Mouse (Mus musculus) limb, embryonic 12.5 days (tissue): Measurements from ENCODE around the gene Umad1. TPM values are rescaled to one million over a fixed set of nuclear protein-coding genes. Genes with fewer than 3 reads are reported as not detected.
A peak's percentile ranks its signal among the peaks of the same experiment; 100 is the strongest.

Experiments used
- ATAC-seq: fragments of 200-750 bp; cut with Nextera tagmentation; 2 replicates; pipeline ENCODE4 v1.8.0; 2017; ENCODE audit warnings: low read depth, moderate TSS enrichment; ENCODE audit not compliant: insufficient number of reproducible peaks, insufficient read depth, low FRiP score, low TSS enrichment
- H3K27ac ChIP-seq: fragments of 300-500 bp; sonication (generic); 2 replicates; pipeline ENCODE4 v1.5.1; 2016; ENCODE audit warnings: mild to moderate bottlenecking, moderate library complexity
- H3K27me3 ChIP-seq: fragments of 300-500 bp; sonication (generic); 2 replicates; pipeline ENCODE4 v1.6.1; 2016; ENCODE audit warnings: mild to moderate bottlenecking, moderate library complexity
- H3K36me3 ChIP-seq: fragments of 300-500 bp; sonication (generic); 2 replicates; pipeline ENCODE4 v1.6.1; 2016; ENCODE audit warnings: mild to moderate bottlenecking, moderate library complexity
- H3K4me1 ChIP-seq: fragments of 300-500 bp; sonication (generic); replicated peaks from 2 replicates; pipeline ENCODE4 v1.6.1; 2016
- H3K4me2 ChIP-seq: fragments of 300-500 bp; sonication (generic); 2 replicates; pipeline ENCODE4 v1.6.1; 2016; ENCODE audit warnings: mild to moderate bottlenecking, moderate library complexity
- H3K4me3 ChIP-seq: fragments of 300-500 bp; sonication (generic); replicated peaks from 2 replicates; pipeline ENCODE4 v1.5.1; 2016; ENCODE audit warnings: mild to moderate bottlenecking
- H3K9ac ChIP-seq: fragments of 300-500 bp; sonication (generic); replicated peaks from 2 replicates; pipeline ENCODE4 v1.6.1; 2016; ENCODE audit warnings: mild to moderate bottlenecking, moderate library complexity
- H3K9me3 ChIP-seq: fragments of 300-500 bp; sonication (generic); 2 replicates; pipeline ENCODE4 v1.6.1; 2016; ENCODE audit warnings: mild to moderate bottlenecking, moderate library complexity
- WGBS: fragments of 180-500 bp; shearing (Covaris S2); methylation state at CpG from one replicate; pipeline ENCODE4 v1.1.7; 2016; 5-methylcytosine and 5-hydroxymethylcytosine counted together
- polyA plus RNA-seq: library from polyadenylated mRNA; unstranded; fragments of >200 nt; fragmentation: Nextera tagmentation; extraction: Ambion mirVana; gene quantifications from 2 replicates; pipeline ENCODE4 v1.2.1, GENCODE M21; 2016

Umad1 gene
- polyA plus RNA-seq, 1 experiment from 2014 or later = 16.7 TPM

DNA sequence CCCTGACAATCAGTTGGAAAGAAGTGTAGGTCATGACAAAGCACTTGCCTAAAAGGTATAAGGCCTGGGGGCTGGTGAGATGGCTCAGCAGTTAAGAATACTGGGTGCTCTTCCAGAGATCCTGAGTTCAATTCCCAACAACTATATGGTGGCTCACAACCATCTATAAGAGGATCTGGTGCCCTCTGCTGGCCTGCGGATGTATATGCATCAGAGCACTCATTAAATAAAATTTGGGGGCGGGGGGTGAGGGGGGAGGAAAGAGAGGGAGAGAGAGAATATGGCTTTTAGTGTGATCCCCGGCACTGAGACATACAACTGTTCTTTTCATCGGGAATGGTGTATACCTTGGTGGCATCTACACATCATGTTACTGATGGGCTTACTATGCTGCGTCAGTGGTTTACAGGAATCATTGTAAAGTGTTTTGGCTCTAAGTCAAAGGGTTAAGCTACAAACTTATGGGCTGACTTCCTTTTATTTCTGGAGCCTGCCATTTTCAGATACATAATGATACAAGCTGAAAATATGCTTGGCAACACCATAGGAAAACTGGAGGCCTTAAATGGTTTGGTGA, 19.4 kb downstream of the Umad1 start:
- Histone ChIP-seq H3K9ac (no peak overlapping the region), H3K4me1 (no peaks in the 10 kb centered on the region), H3K4me3 (no peak overlapping the region), H3K36me3 (no peaks in the 10 kb centered on the region), H3K27me3 (no peaks in the 10 kb centered on the region), H3K4me2 (no peak overlapping the region), H3K9me3 (no peaks in the 10 kb centered on the region), H3K27ac (no peak overlapping the region)
- WGBS = 73% methylated on average over 5 of the region's 5 CpGs
- no peak for ATAC-seq

GRCm38 (mm10) chr6:8283255-8283654, 24.2 kb downstream of the Umad1 start:
- H3K27me3 ChIP-seq = no peaks in the 10 kb centered on the region
- H3K27ac ChIP-seq = no peak overlapping the region
- 89% methylated on average over 4 of the region's 4 CpGs for WGBS
- no peak overlapping the region for H3K4me2 ChIP-seq
- H3K4me1 ChIP-seq = no peaks in the 10 kb centered on the region
- no peak overlapping the region for H3K4me3 ChIP-seq
- H3K9me3 ChIP-seq = no peaks in the 10 kb centered on the region
- peaks cover 5% of the 10 kb centered on the region; the same call in 1 of the 2 replicates for H3K36me3 ChIP-seq
- H3K9ac ChIP-seq = no peak overlapping the region
- no peak for ATAC-seq

DNA sequence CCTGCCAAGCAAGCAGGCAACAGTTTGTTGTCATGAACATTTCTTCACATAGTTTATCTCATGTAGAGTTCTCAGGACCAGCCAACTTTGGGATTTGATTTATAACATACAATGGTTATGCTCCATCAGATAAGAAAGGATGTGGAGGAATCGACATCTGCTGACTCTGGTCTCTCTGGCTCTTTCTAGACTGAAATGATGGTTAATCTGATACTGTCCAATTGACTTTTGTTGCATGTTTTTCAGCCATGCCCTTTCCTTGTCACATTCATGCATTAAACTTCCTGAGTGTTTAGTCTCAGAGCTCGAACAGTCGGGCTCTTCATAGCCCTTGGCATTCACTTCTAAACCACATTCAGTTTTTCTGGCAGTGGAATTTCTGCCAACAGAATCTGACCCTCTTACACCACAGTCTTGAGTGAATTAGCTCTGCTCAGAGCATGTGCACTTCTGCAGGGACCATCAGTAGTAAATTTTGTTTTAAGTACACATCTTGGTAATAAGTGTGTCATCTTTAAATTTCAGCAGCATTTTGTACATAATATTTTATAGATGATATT, 26.4 kb downstream of the Umad1 start:
- no peak overlapping the region for H3K27ac ChIP-seq

GRCm38 (mm10) chr6:8286146-8286545, 27.1 kb downstream of the Umad1 start:
- H3K4me2 ChIP-seq = no peak overlapping the region
- H3K9me3 ChIP-seq = no peaks in the 10 kb centered on the region
- no peak for ATAC-seq
- H3K36me3 ChIP-seq = peaks cover 5% of the 10 kb centered on the region; the same call in 1 of the 2 replicates
- no peak overlapping the region for H3K27ac ChIP-seq
- no peak overlapping the region for H3K9ac ChIP-seq
- H3K4me1 ChIP-seq = no peaks in the 10 kb centered on the region
- H3K4me3 ChIP-seq = no peak overlapping the region
- 94% methylated on average over 3 of the region's 3 CpGs for WGBS
- H3K27me3 ChIP-seq = no peaks in the 10 kb centered on the region

More for the DNA sequence above, 26.4 kb downstream of the Umad1 start:
- 89% methylated on average over 3 of the region's 3 CpGs for WGBS
- Histone ChIP-seq H3K4me1 (no peaks in the 10 kb centered on the region), H3K27me3 (no peaks in the 10 kb centered on the region), H3K9ac (no peak overlapping the region), H3K9me3 (no peaks in the 10 kb centered on the region), H3K4me2 (no peak overlapping the region), H3K36me3 (peaks cover 5% of the 10 kb centered on the region; the same call in 1 of the 2 replicates), H3K4me3 (no peak overlapping the region)
- no peak for ATAC-seq

- no peak for ATAC-seq
- no peak overlapping the region for H3K9ac ChIP-seq
- peaks cover 5% of the 10 kb centered on the region; the same call in 1 of the 2 replicates for H3K36me3 ChIP-seq
- H3K27ac ChIP-seq = no peak overlapping the region
- no peaks in the 10 kb centered on the region for H3K27me3 ChIP-seq
- no peaks in the 10 kb centered on the region for H3K9me3 ChIP-seq
- no peak overlapping the region for H3K4me3 ChIP-seq
- no peak overlapping the region for H3K4me2 ChIP-seq
- 82% methylated on average over 4 of the region's 4 CpGs for WGBS
- no peaks in the 10 kb centered on the region for H3K4me1 ChIP-seq
Observed at GRCm38 (mm10) chr6:8288755-8289580, 29.9 kb downstream of the Umad1 start.

DNA sequence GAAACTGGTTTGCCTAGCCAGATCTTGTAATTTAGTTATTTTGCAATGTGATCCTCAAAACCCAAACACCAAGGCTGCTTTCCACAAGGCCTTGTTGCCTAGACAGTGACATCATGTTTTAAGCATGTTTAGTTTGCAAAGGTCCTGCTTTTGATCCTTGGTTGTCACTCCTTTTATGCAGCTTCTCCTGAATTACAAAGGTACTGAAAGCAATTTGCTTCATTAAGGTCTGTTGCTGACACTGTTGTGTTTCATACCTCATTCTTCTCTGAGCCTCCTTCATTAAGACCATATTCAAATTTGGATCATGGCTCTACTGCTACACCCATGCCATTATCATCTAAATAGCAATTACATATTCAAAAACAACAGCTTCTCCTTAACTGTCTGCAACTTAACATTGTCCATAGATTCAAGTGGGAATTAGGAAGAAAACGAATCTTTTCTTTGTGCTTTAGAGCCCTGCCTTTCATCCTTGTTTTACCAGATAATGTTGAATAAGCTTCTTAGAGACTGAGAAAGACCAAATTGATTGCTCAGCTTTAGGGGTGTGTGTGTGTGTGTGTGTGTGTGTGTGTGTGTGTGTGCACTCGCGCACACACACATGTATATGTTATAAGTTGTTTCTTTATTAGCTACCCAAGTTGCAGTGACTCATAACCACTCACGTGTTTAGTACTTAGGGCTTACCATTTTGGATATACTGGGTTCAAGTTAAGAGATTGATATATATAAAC, 35.1 kb downstream of the Umad1 start:
- no peak overlapping the region for H3K9ac ChIP-seq

GRCm38 (mm10) chr6:8299066-8299863, 40.2 kb downstream of the Umad1 start:
- no peak overlapping the region for H3K27ac ChIP-seq

More for the DNA sequence above, 35.1 kb downstream of the Umad1 start:
- Histone ChIP-seq H3K27me3 (no peaks in the 10 kb centered on the region), H3K4me2 (no peak overlapping the region), H3K4me3 (no peak overlapping the region), H3K9me3 (no peaks in the 10 kb centered on the region), H3K4me1 (no peaks in the 10 kb centered on the region), H3K36me3 (no peaks in the 10 kb centered on the region), H3K27ac (no peak overlapping the region)
- WGBS = 80% methylated on average over 4 of the region's 4 CpGs
- ATAC-seq = no peak

DNA sequence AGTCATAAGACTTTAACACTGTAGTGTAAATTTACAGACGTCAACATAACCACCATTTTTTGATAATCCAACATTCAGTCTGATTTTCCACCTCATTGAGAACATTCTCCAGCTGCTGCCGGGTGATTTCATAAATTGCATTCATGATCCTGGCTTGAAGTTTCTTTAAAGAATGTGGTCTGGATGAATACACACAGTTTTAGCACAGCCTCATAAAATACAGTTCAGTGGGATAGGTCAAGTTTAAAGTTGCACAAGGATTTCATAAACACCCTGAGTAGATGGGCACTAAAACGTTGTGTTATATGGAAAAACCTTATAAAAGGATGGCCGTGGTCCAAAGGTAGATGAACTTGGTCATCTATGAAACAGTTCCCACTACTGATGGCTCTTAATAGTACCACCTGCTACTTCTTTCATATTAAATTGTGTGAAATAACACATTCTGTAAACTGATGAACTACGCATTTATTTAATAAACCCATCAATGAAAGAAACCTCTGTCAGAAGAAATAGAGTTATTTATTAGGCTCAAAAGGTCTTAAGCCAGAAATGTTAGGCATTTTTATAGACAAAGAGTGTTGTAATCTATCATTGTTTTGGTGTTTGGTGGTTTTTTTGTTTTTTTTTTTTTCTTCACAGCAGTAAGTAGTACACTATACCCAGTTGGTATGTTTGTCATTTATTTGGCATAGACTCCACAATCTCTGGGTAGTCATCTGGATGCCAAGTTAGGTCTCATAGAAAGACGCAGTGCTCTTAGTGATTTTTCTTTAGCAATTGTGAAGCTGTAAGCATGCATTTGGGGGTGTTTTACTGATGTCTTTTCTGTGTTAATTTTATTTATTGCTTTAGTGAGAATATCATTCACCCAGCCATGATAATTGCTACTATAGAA, 49.0 kb downstream of the Umad1 start:
- Histone ChIP-seq H3K9me3 (no peaks in the 10 kb centered on the region), H3K36me3 (no peaks in the 10 kb centered on the region), H3K9ac (no peak overlapping the region), H3K4me2 (no peak overlapping the region), H3K27me3 (no peaks in the 10 kb centered on the region), H3K27ac (no peak overlapping the region), H3K4me3 (no peak overlapping the region), H3K4me1 (no peaks in the 10 kb centered on the region; the same call in 1 of the 2 replicates)
- 56% methylated on average over 6 of the region's 6 CpGs for WGBS
- ATAC-seq = peak; percentile 68

More at GRCm38 (mm10) chr6:8299066-8299863, 40.2 kb downstream of the Umad1 start:
- ATAC-seq = no peak
- WGBS = 82% methylated on average over 6 of the region's 6 CpGs
- H3K4me3 ChIP-seq = no peak overlapping the region
- no peak overlapping the region for H3K4me2 ChIP-seq
- H3K9me3 ChIP-seq = no peaks in the 10 kb centered on the region
- no peaks in the 10 kb centered on the region for H3K4me1 ChIP-seq
- no peaks in the 10 kb centered on the region for H3K36me3 ChIP-seq
- H3K9ac ChIP-seq = no peak overlapping the region
- H3K27me3 ChIP-seq = no peaks in the 10 kb centered on the region

GRCm38 (mm10) chr6:8312554-8312953, 53.5 kb downstream of the Umad1 start:
- Histone ChIP-seq H3K4me3 (no peak overlapping the region), H3K36me3 (no peaks in the 10 kb centered on the region), H3K27me3 (no peaks in the 10 kb centered on the region), H3K9ac (no peak overlapping the region), H3K27ac (no peak overlapping the region), H3K4me1 (no peaks in the 10 kb centered on the region; the same call in 1 of the 2 replicates), H3K9me3 (no peaks in the 10 kb centered on the region), H3K4me2 (no peak overlapping the region)
- 90% methylated on average over 2 of the region's 2 CpGs for WGBS
- ATAC-seq = no peak

DNA sequence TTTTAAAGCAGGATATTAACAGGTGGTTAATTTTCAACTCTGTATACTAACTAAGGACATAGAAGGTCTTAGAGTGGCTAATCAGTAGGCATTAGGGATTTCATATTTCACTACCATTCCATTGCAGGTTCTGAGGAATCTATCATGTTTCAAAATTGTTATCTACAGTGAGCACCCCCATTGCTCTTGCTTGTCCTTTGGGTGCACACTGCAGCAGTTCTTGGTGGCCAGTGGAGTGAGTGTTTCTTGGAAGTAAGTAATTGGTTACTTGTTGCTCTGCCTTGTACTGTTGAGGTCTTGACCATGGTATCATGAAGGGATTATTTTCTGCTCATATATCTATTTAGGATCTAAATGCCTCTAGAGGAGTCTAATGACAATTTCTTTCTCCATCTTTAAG, 57.1 kb downstream of the Umad1 start:
- no peak for ATAC-seq
- Histone ChIP-seq H3K27ac (no peak overlapping the region), H3K4me3 (no peak overlapping the region)

More for the DNA sequence above, 57.1 kb downstream of the Umad1 start:
- no peaks in the 10 kb centered on the region for H3K9me3 ChIP-seq
- no peaks in the 10 kb centered on the region for H3K4me1 ChIP-seq
- H3K4me2 ChIP-seq = no peak overlapping the region
- no peaks in the 10 kb centered on the region for H3K27me3 ChIP-seq
- no peak overlapping the region for H3K9ac ChIP-seq
- H3K36me3 ChIP-seq = no peaks in the 10 kb centered on the region
